Mouse (Mus musculus): ENCODE measurements around the gene Cnr2. TPM values are rescaled to one million over a fixed set of nuclear protein-coding genes. Genes with fewer than 3 reads are reported as not detected.
A peak's percentile ranks its signal among the peaks of the same experiment; 100 is the strongest.

Cnr2 gene
- polyA plus RNA-seq, 1 experiment from 2014 or later = 0.43 TPM

GRCm38 (mm10) chr4:135883401-135883851 is 11.8 kb upstream of the Cnr2 start:
- Histone ChIP-seq H3K27ac (ENCODE audit: low read length) (no peak overlapping the region), H3K27me3 (replicated peaks; ENCODE audit: control insufficient read depth, insufficient read depth, low read length) (no peaks in the 10 kb centered on the region), H3K4me2 (ENCODE audit: low read depth, low read length) (no peak overlapping the region), H3K9me3 (ENCODE audit: control insufficient read depth, low read length) (no peaks in the 10 kb centered on the region), H3K4me1 (ENCODE audit: control insufficient read depth, insufficient read depth, low read length) (no peaks in the 10 kb centered on the region), H3K4me3 (ENCODE audit: low read length) (no peak overlapping the region), H3K36me3 (ENCODE audit: control insufficient read depth, insufficient read depth, low read length) (no peaks in the 10 kb centered on the region), H3K9ac (ENCODE audit: low read depth, low read length) (no peak overlapping the region)
- ATAC-seq = no peak
- WGBS = 37% methylated on average over 10 of the region's 10 CpGs

- 54% methylated on average over 7 of the region's 7 CpGs for WGBS
- no peak for ATAC-seq
- H3K4me3 ChIP-seq (ENCODE audit: low read length) = no peak overlapping the region
- H3K27me3 ChIP-seq (replicated peaks; ENCODE audit: control insufficient read depth, insufficient read depth, low read length) = no peaks in the 10 kb centered on the region
- H3K9me3 ChIP-seq (ENCODE audit: control insufficient read depth, low read length) = no peaks in the 10 kb centered on the region
- no peak overlapping the region for H3K27ac ChIP-seq (ENCODE audit: low read length)
- H3K4me2 ChIP-seq (ENCODE audit: low read depth, low read length) = no peak overlapping the region
- no peaks in the 10 kb centered on the region for H3K36me3 ChIP-seq (ENCODE audit: control insufficient read depth, insufficient read depth, low read length)
- H3K4me1 ChIP-seq (ENCODE audit: control insufficient read depth, insufficient read depth, low read length) = no peaks in the 10 kb centered on the region
- H3K9ac ChIP-seq (ENCODE audit: low read depth, low read length) = no peak overlapping the region
Measured at GRCm38 (mm10) chr4:135883881-135884516, 11.2 kb upstream of the Cnr2 start.

GRCm38 (mm10) chr4:135884531-135884930 is 10.7 kb upstream of the Cnr2 start:
- H3K4me1 ChIP-seq (ENCODE audit: control insufficient read depth, insufficient read depth, low read length) = no peaks in the 10 kb centered on the region
- H3K9me3 ChIP-seq (ENCODE audit: control insufficient read depth, low read length) = no peaks in the 10 kb centered on the region
- no peak for ATAC-seq
- no peak overlapping the region for H3K4me2 ChIP-seq (ENCODE audit: low read depth, low read length)
- 68% methylated on average over 6 of the region's 6 CpGs for WGBS
- H3K27ac ChIP-seq (ENCODE audit: low read length) = no peak overlapping the region
- no peaks in the 10 kb centered on the region for H3K36me3 ChIP-seq (ENCODE audit: control insufficient read depth, insufficient read depth, low read length)
- H3K4me3 ChIP-seq (ENCODE audit: low read length) = no peak overlapping the region
- H3K27me3 ChIP-seq (replicated peaks; ENCODE audit: control insufficient read depth, insufficient read depth, low read length) = no peaks in the 10 kb centered on the region
- H3K9ac ChIP-seq (ENCODE audit: low read depth, low read length) = no peak overlapping the region

DNA sequence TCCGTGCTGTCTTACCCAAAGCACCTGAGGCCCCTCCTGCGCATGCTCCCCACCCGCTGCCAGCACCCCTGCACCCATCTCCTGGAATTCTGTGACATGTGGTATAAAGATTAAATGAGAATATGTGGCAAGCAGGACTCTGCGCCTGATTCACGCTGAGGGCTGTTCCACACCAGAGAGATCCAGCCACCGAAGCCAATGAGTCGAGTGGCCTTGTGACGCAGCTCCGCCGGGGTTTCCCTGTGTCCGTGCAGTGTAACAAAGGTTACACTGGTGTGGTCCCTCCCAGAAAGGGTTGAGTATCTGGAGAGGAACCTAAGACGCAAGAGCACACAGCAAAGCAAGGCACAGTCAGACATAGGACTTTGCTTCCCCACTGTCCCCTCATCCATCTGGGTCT is 9.5 kb upstream of the Cnr2 start:
- no peak overlapping the region for H3K4me2 ChIP-seq (ENCODE audit: low read depth, low read length)
- no peaks in the 10 kb centered on the region for H3K27me3 ChIP-seq (replicated peaks; ENCODE audit: control insufficient read depth, insufficient read depth, low read length)
- no peaks in the 10 kb centered on the region for H3K4me1 ChIP-seq (ENCODE audit: control insufficient read depth, insufficient read depth, low read length)
- no peak for ATAC-seq
- WGBS = 88% methylated on average over 12 of the region's 12 CpGs
- H3K9me3 ChIP-seq (ENCODE audit: control insufficient read depth, low read length) = no peaks in the 10 kb centered on the region
- no peaks in the 10 kb centered on the region for H3K36me3 ChIP-seq (ENCODE audit: control insufficient read depth, insufficient read depth, low read length)
- no peak overlapping the region for H3K9ac ChIP-seq (ENCODE audit: low read depth, low read length)
- no peak overlapping the region for H3K4me3 ChIP-seq (ENCODE audit: low read length)
- H3K27ac ChIP-seq (ENCODE audit: low read length) = no peak overlapping the region

DNA sequence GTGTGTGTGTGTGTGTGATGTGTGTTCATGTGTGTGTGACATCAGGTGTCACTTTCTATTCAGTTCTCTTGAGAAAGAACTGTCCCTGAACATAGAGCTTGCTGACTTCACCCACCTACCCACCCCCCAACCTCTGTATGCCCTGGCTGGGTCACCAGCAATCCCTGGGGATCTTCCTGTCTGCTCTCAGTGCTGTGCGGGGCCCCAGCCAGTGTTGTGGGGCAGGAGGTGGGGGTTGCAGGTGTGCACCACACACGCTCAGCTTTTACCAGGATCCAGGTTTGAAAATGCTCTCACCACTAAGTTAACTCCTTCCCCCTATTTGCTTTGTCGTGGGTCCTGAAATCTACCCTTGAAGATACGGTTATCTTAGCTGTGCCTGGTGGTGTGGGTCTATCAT is 9.0 kb upstream of the Cnr2 start:
- 92% methylated on average over 4 of the region's 4 CpGs for WGBS
- Histone ChIP-seq H3K9ac (ENCODE audit: low read depth, low read length) (no peak overlapping the region), H3K4me2 (ENCODE audit: low read depth, low read length) (no peak overlapping the region), H3K4me3 (ENCODE audit: low read length) (no peak overlapping the region), H3K27ac (ENCODE audit: low read length) (no peak overlapping the region), H3K9me3 (ENCODE audit: control insufficient read depth, low read length) (no peaks in the 10 kb centered on the region), H3K36me3 (ENCODE audit: control insufficient read depth, insufficient read depth, low read length) (no peaks in the 10 kb centered on the region), H3K27me3 (replicated peaks; ENCODE audit: control insufficient read depth, insufficient read depth, low read length) (no peaks in the 10 kb centered on the region), H3K4me1 (ENCODE audit: control insufficient read depth, insufficient read depth, low read length) (no peaks in the 10 kb centered on the region)
- no peak for ATAC-seq

DNA sequence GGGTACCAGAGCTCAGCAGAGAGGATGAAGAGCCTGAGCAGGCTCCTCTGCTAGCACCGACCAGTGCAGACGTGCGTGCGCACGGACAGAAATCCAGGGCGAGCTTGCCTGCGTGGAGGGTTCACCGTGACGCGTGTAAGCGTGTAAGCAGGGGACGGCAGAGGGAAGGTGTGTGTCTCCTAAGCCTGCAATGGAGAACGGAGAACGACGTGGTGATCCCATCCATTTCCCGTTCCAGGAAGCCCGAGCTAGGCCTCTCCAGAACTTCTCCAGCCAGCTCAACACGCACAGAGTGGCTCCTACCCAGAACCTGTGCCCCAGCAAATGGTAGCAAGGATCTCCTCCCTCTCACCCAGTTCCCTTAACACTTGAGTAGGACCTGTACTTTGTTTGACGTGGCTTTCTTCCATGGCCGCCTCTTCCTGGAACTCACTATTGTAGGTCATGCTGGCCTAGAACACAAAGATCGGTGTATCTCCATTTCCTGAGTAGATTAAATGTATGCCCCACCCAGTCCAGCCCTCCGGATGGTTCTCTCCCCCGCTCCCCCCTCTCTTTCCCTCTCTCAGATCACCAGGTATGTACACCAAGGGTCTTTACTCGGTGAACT is 6.6 kb upstream of the Cnr2 start:
- Histone ChIP-seq H3K9me3 (ENCODE audit: control insufficient read depth, low read length) (no peaks in the 10 kb centered on the region), H3K36me3 (ENCODE audit: control insufficient read depth, insufficient read depth, low read length) (no peaks in the 10 kb centered on the region), H3K27ac (ENCODE audit: low read length) (no peak overlapping the region), H3K4me1 (ENCODE audit: control insufficient read depth, insufficient read depth, low read length) (0 out of 2 replicates have a peak, but pooled peaks cover 4% of the 10 kb centered on the region), H3K9ac (ENCODE audit: low read depth, low read length) (no peak overlapping the region), H3K4me3 (ENCODE audit: low read length) (no peak overlapping the region), H3K27me3 (replicated peaks; ENCODE audit: control insufficient read depth, insufficient read depth, low read length) (no peaks in the 10 kb centered on the region), H3K4me2 (ENCODE audit: low read depth, low read length) (no peak overlapping the region)
- no peak for ATAC-seq
- 85% methylated on average over 24 of the region's 24 CpGs for WGBS

DNA sequence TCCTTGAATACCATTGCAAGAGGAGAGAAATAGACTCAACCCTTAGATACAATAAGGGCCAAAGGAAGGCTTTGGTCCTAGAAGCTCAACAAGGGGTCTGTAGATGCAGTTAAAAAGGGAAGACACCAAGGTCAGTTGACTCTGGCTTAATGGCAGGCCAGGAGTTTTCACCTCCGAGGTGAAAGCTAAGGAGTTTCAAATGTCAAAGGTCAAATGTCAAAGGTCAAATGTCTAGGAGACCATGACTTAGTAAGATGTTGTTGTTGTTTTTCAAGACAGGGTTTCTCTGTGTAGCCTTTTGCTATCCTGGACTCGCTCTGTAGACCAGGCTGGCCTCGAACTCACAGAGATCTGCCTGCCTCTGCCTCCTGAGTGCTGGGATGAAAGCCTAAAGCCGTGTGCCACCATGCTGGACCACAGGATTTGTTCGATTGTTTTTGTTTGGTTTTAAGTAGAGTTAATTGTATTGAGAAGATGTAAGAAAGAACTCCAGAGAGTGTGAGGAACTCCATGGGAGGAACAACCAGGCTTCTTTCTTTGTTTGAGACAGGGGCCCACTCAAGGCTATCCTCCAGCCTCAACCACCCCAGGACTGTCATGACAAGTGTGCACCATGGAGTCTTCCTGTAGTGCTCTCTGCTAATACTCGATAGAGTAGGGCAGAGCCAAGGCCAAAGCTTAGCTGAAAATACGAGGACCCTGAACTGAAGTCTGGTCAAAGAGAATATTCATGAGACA is 5.9 kb upstream of the Cnr2 start:
- Histone ChIP-seq H3K4me3 (ENCODE audit: low read length) (no peak overlapping the region), H3K27me3 (replicated peaks; ENCODE audit: control insufficient read depth, insufficient read depth, low read length) (no peaks in the 10 kb centered on the region), H3K36me3 (ENCODE audit: control insufficient read depth, insufficient read depth, low read length) (no peaks in the 10 kb centered on the region), H3K9me3 (ENCODE audit: control insufficient read depth, low read length) (no peaks in the 10 kb centered on the region), H3K4me2 (ENCODE audit: low read depth, low read length) (no peak overlapping the region), H3K27ac (ENCODE audit: low read length) (no peak overlapping the region), H3K4me1 (ENCODE audit: control insufficient read depth, insufficient read depth, low read length) (0 out of 2 replicates have a peak, but pooled peaks cover 4% of the 10 kb centered on the region), H3K9ac (ENCODE audit: low read depth, low read length) (no peak overlapping the region)
- ATAC-seq = 0 out of 2 replicates have a peak, but pooled peaks have one; percentile 10
- 77% methylated on average over 7 of the region's 7 CpGs for WGBS

GRCm38 (mm10) chr4:135889884-135890283 is 5.3 kb upstream of the Cnr2 start:
- H3K27ac ChIP-seq (ENCODE audit: low read length) = no peak overlapping the region
- no peaks in the 10 kb centered on the region for H3K36me3 ChIP-seq (ENCODE audit: control insufficient read depth, insufficient read depth, low read length)
- H3K4me2 ChIP-seq (ENCODE audit: low read depth, low read length) = no peak overlapping the region
- H3K9me3 ChIP-seq (ENCODE audit: control insufficient read depth, low read length) = no peaks in the 10 kb centered on the region
- ATAC-seq = peak; percentile 84
- H3K4me1 ChIP-seq (ENCODE audit: control insufficient read depth, insufficient read depth, low read length) = 0 out of 2 replicates have a peak, but pooled peaks cover 4% of the 10 kb centered on the region
- H3K27me3 ChIP-seq (replicated peaks; ENCODE audit: control insufficient read depth, insufficient read depth, low read length) = no peaks in the 10 kb centered on the region
- H3K9ac ChIP-seq (ENCODE audit: low read depth, low read length) = no peak overlapping the region
- WGBS = 5% methylated on average over 4 of the region's 4 CpGs
- no peak overlapping the region for H3K4me3 ChIP-seq (ENCODE audit: low read length)

- 95% methylated on average over 2 of the region's 2 CpGs for WGBS
Measured at GRCm38 (mm10) chr4:135891539-135891938, 3.7 kb upstream of the Cnr2 start.

More at GRCm38 (mm10) chr4:135891539-135891938, 3.7 kb upstream of the Cnr2 start:
- Histone ChIP-seq H3K27me3 (replicated peaks; ENCODE audit: control insufficient read depth, insufficient read depth, low read length) (no peaks in the 10 kb centered on the region), H3K9ac (ENCODE audit: low read depth, low read length) (no peak overlapping the region), H3K4me2 (ENCODE audit: low read depth, low read length) (no peak overlapping the region), H3K27ac (ENCODE audit: low read length) (no peak overlapping the region), H3K36me3 (ENCODE audit: control insufficient read depth, insufficient read depth, low read length) (no peaks in the 10 kb centered on the region), H3K4me1 (ENCODE audit: control insufficient read depth, insufficient read depth, low read length) (0 out of 2 replicates have a peak, but pooled peaks cover 4% of the 10 kb centered on the region), H3K4me3 (ENCODE audit: low read length) (no peak overlapping the region), H3K9me3 (ENCODE audit: control insufficient read depth, low read length) (no peaks in the 10 kb centered on the region)
- no peak for ATAC-seq
